Mouse (Mus musculus) neural tube, embryonic 12.5 days (tissue): ENCODE measurements around the gene Polr2c. TPM values are rescaled to one million over a fixed set of nuclear protein-coding genes. Genes with fewer than 3 reads are reported as not detected.
"Not testable (repeated sequence)": the region's sequence is repeated elsewhere in the genome, so short reads cannot be mapped to it uniquely, and the experiment has no call there.

Experiments
- ATAC-seq: fragments of 200-750 bp; cut with Nextera tagmentation; 2 replicates; pipeline ENCODE4 v1.8.0; 2017; ENCODE audit warnings: low read depth, mild to moderate bottlenecking, moderate TSS enrichment, moderate library complexity; ENCODE audit not compliant: low FRiP score
- H3K27ac ChIP-seq: fragments of 300-500 bp; sonication (generic); 2 replicates; pipeline ENCODE4 v1.5.1; 2016
- H3K27me3 ChIP-seq: fragments of 300-500 bp; sonication (generic); replicated peaks from 2 replicates; pipeline ENCODE4 v1.6.1; 2016; ENCODE audit warnings: mild to moderate bottlenecking
- H3K36me3 ChIP-seq: fragments of 300-500 bp; sonication (generic); 2 replicates; pipeline ENCODE4 v1.6.1; 2016; ENCODE audit warnings: mild to moderate bottlenecking
- H3K4me1 ChIP-seq: fragments of 300-500 bp; sonication (generic); 2 replicates; pipeline ENCODE4 v1.6.1; 2016
- H3K4me2 ChIP-seq: fragments of 300-500 bp; sonication (generic); replicated peaks from 2 replicates; pipeline ENCODE4 v1.6.1; 2016; ENCODE audit warnings: mild to moderate bottlenecking
- H3K4me3 ChIP-seq: fragments of 300-500 bp; sonication (generic); 2 replicates; pipeline ENCODE4 v1.5.1; 2016
- H3K9ac ChIP-seq: fragments of 300-500 bp; sonication (generic); 2 replicates; pipeline ENCODE4 v1.6.1; 2016; ENCODE audit warnings: mild to moderate bottlenecking
- H3K9me3 ChIP-seq: fragments of 300-500 bp; sonication (generic); 2 replicates; pipeline ENCODE4 v1.6.1; 2016; ENCODE audit warnings: mild to moderate bottlenecking
- WGBS: fragments of 180-500 bp; shearing (Covaris S2); methylation state at CpG from one replicate; pipeline ENCODE4 v1.1.7; 2016; 5-methylcytosine and 5-hydroxymethylcytosine counted together
- polyA plus RNA-seq: library from polyadenylated mRNA; unstranded; fragments of >200 nt; fragmentation: Nextera tagmentation; extraction: Ambion mirVana; gene quantifications from 2 replicates; pipeline ENCODE4 v1.2.1, GENCODE M21; 2016

The Polr2c gene
- polyA plus RNA-seq, 1 experiment from 2014 or later, result 130 TPM

GRCm38 (mm10) chr8:94822637-94823560 is 34.4 kb upstream of the Polr2c start:
- Histone ChIP-seq H3K27ac (no peak overlapping the region), H3K9ac (no peak overlapping the region), H3K4me3 (no peak overlapping the region), H3K9me3 (no peaks in the 10 kb centered on the region), H3K27me3 (no peaks in the 10 kb centered on the region), H3K4me2 (no peak overlapping the region), H3K4me1 (no peaks in the 10 kb centered on the region), H3K36me3 (peaks cover 58% of the 10 kb centered on the region)
- ATAC-seq, result peak; percentile 50; the same call in 1 of the 2 replicates
- 82% methylated on average over 23 of the region's 23 CpGs for WGBS

GRCm38 (mm10) chr8:94825170-94825569 is 32.1 kb upstream of the Polr2c start:
- no peak for ATAC-seq
- peaks cover 74% of the 10 kb centered on the region for H3K36me3 ChIP-seq

GRCm38 (mm10) chr8:94826210-94826609 is 31.0 kb upstream of the Polr2c start:
- WGBS, result 95% methylated on average over 5 of the region's 5 CpGs
- H3K36me3 ChIP-seq, result peaks cover 80% of the 10 kb centered on the region
- no peaks in the 10 kb centered on the region for H3K27me3 ChIP-seq
- no peak overlapping the region for H3K4me3 ChIP-seq
- no peak overlapping the region for H3K9ac ChIP-seq
- no peak overlapping the region for H3K4me2 ChIP-seq
- no peak for ATAC-seq
- no peak overlapping the region for H3K27ac ChIP-seq
- no peaks in the 10 kb centered on the region for H3K9me3 ChIP-seq
- no peaks in the 10 kb centered on the region for H3K4me1 ChIP-seq

More at GRCm38 (mm10) chr8:94825170-94825569, 32.1 kb upstream of the Polr2c start:
- Histone ChIP-seq H3K27ac (no peak overlapping the region), H3K4me2 (no peak overlapping the region), H3K4me1 (no peaks in the 10 kb centered on the region), H3K4me3 (no peak overlapping the region), H3K9ac (no peak overlapping the region), H3K9me3 (no peaks in the 10 kb centered on the region), H3K27me3 (no peaks in the 10 kb centered on the region)
- WGBS, result 87% methylated on average over 6 of the region's 6 CpGs

- H3K9ac ChIP-seq, result no peak overlapping the region
- H3K9me3 ChIP-seq, result no peaks in the 10 kb centered on the region
- 95% methylated on average over 6 of the region's 6 CpGs for WGBS
- no peaks in the 10 kb centered on the region for H3K4me1 ChIP-seq
- H3K4me2 ChIP-seq, result no peak overlapping the region
- no peak overlapping the region for H3K27ac ChIP-seq
- no peak overlapping the region for H3K4me3 ChIP-seq
- no peak for ATAC-seq
- no peaks in the 10 kb centered on the region for H3K27me3 ChIP-seq
- peaks cover 71% of the 10 kb centered on the region for H3K36me3 ChIP-seq
These were observed 29.0 kb upstream of the Polr2c start for GRCm38 (mm10) chr8:94828284-94828683.

- not testable (repeated sequence) for H3K9me3 ChIP-seq, H3K4me2 ChIP-seq, H3K27ac ChIP-seq, H3K4me3 ChIP-seq, ATAC-seq, H3K9ac ChIP-seq, H3K27me3 ChIP-seq
- peaks cover 28% of the 10 kb centered on the region for H3K36me3 ChIP-seq
- peaks cover 12% of the 10 kb centered on the region for H3K4me1 ChIP-seq
- 85% methylated on average over 7 of the region's 7 CpGs for WGBS
These were observed 23.3 kb upstream of the Polr2c start for GRCm38 (mm10) chr8:94833901-94834405.

- not testable (repeated sequence) for H3K4me2 ChIP-seq, H3K9me3 ChIP-seq, ATAC-seq, H3K4me3 ChIP-seq, H3K9ac ChIP-seq, H3K27ac ChIP-seq, H3K27me3 ChIP-seq
- Histone ChIP-seq H3K36me3 (peaks cover 15% of the 10 kb centered on the region), H3K4me1 (peaks cover 12% of the 10 kb centered on the region)
- WGBS, result 97% methylated on average over 13 of the region's 13 CpGs
These were observed 21.5 kb upstream of the Polr2c start for GRCm38 (mm10) chr8:94835751-94836150.

GRCm38 (mm10) chr8:94836456-94837240 is 20.6 kb upstream of the Polr2c start:
- ATAC-seq, result no peak
- 0 out of 2 replicates have a peak overlapping the region, but pooled peaks have one; percentile 90 for H3K9ac ChIP-seq
- peaks cover 7% of the 10 kb centered on the region for H3K36me3 ChIP-seq
- H3K4me1 ChIP-seq, result peaks cover 12% of the 10 kb centered on the region
- WGBS, result 76% methylated on average over 11 of the region's 11 CpGs
- H3K9me3 ChIP-seq, result no peaks in the 10 kb centered on the region
- H3K27me3 ChIP-seq, result no peaks in the 10 kb centered on the region
- no peak overlapping the region for H3K27ac ChIP-seq
- H3K4me3 ChIP-seq, result peak overlapping the region; percentile 91; the same call in 1 of the 2 replicates
- H3K4me2 ChIP-seq, result peak overlapping the region; percentile 85

- Histone ChIP-seq H3K27me3 (no peaks in the 10 kb centered on the region), H3K9me3 (no peaks in the 10 kb centered on the region), H3K27ac (peak within 1 kb of the TSS; percentile 86), H3K36me3 (no peaks in the 10 kb centered on the region), H3K9ac (peak within 1 kb of the TSS; percentile 90), H3K4me3 (peak within 1 kb of the TSS; percentile 91), H3K4me2 (peak within 1 kb of the TSS; percentile 85), H3K4me1 (peaks cover 12% of the 10 kb centered on the region)
- ATAC-seq, result peak; percentile 98
- under 1% methylated on average over 82 of the region's 82 CpGs for WGBS
These were observed 19.3 kb upstream of the Polr2c start, which contains the start of the genes Coq9 and Ciapin1 for GRCm38 (mm10) chr8:94837662-94838574. Gene Coq9 (plus strand): TSS chr8:94838321. Gene Ciapin1 (minus strand): TSS chr8:94838358.

GRCm38 (mm10) chr8:94838600-94838999 is 18.6 kb upstream of the Polr2c start:
- peak overlapping the region; percentile 85 for H3K4me2 ChIP-seq
- no peaks in the 10 kb centered on the region for H3K36me3 ChIP-seq
- peak overlapping the region; percentile 91 for H3K4me3 ChIP-seq
- peak overlapping the region; percentile 86 for H3K27ac ChIP-seq
- no peaks in the 10 kb centered on the region for H3K9me3 ChIP-seq
- under 1% methylated on average over 24 of the region's 24 CpGs for WGBS
- H3K4me1 ChIP-seq, result peaks cover 12% of the 10 kb centered on the region
- H3K9ac ChIP-seq, result peak overlapping the region; percentile 90
- ATAC-seq, result peak; percentile 74
- no peaks in the 10 kb centered on the region for H3K27me3 ChIP-seq

GRCm38 (mm10) chr8:94841183-94841582 is 16.1 kb upstream of the Polr2c start:
- 58% methylated on average over 2 of the region's 2 CpGs for WGBS
- peaks cover 12% of the 10 kb centered on the region for H3K4me1 ChIP-seq
- ATAC-seq, result no peak
- no peaks in the 10 kb centered on the region for H3K27me3 ChIP-seq
- peaks cover 13% of the 10 kb centered on the region for H3K36me3 ChIP-seq
- no peak overlapping the region for H3K27ac ChIP-seq
- no peak overlapping the region for H3K4me3 ChIP-seq
- no peak overlapping the region for H3K9ac ChIP-seq
- no peaks in the 10 kb centered on the region for H3K9me3 ChIP-seq
- H3K4me2 ChIP-seq, result no peak overlapping the region

GRCm38 (mm10) chr8:94850049-94850448 is 7.2 kb upstream of the Polr2c start:
- H3K9me3 ChIP-seq, result no peaks in the 10 kb centered on the region
- no peak overlapping the region for H3K27ac ChIP-seq
- H3K4me2 ChIP-seq, result no peak overlapping the region
- ATAC-seq, result no peak
- H3K9ac ChIP-seq, result no peak overlapping the region
- no peaks in the 10 kb centered on the region for H3K4me1 ChIP-seq
- H3K36me3 ChIP-seq, result peaks cover 55% of the 10 kb centered on the region
- no peak overlapping the region for H3K4me3 ChIP-seq
- WGBS, result 93% methylated on average over 5 of the region's 5 CpGs
- H3K27me3 ChIP-seq, result no peaks in the 10 kb centered on the region
